Mouse (Mus musculus): ENCODE results near the gene Zfp518a. TPM values are rescaled to one million over a fixed set of nuclear protein-coding genes. Genes with fewer than 3 reads are reported as not detected.

Gene Zfp518a
- polyA plus RNA-seq, 1 experiment, result 6.6 TPM

DNA sequence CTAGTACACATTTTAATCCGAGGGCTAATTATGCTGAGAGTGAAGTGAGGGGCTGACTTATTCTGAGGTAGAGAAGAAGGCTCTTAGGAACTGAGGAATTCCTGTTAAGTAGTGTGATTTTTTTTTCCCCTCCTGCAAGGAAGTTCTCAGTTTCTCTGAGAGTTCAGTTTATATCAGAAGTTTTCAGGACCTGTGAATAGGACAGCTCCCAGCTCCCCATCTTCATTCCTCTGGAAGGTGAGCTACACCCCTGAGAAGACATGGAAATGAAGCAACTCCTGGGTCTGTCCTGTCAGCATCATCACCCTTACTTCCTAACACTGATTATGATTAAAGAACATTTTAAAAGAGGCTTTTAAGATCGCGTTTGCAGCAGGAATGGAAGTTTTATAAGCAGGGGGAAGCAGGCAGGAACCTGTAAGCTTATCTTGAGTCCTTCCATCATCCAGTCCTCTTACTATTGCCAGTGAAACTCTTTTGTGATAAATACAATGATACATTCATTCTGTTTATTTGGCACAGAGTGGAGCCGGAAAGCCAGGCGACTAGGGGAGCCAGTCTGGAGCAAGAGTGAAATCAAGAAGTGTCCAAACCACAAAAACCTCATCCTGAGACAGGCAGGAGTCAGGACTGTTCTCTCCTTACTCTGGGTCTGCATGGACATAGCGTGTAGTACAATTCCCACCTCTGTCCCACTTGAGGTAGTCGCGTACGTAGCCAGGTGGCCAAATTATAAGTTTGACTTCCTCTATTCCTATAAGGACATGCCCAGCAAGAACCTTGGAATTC is 37.3 kb downstream of the Zfp518a start:
- TF ChIP-seq POLR2A (IDR thresholded peaks at IDR 0.05; ENCODE audit: borderline replicate concordance, extremely low read depth, insufficient read depth, insufficient read length, poor library complexity, severe bottlenecking), result no peak
- TF ChIP-seq CTCF (IDR thresholded peaks at IDR 0.05; ENCODE audit: borderline replicate concordance, extremely low read depth, insufficient read depth, insufficient read length), result no peak
- DNase-seq (ENCODE audit: low read depth), result no peak

DNA sequence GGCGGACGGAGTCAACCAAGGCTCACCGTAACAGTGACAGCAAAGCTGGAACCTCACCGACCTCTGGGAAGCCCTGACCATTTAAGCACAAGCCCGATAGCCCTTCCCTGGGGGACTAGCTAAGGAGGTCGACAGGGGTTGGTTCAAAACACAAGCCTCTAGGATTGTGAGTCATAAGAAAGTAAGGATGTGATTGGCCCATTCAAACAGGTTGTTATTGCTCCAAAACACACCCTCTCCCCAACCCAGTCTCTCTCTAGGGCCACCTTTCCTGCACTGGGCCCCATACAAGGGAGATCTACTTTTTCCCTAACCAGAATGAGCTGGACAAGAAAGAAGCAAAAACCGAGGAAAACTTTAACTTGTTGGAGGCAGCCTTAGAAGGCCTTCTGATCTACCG is 40.9 kb downstream of the Zfp518a start:
- TF ChIP-seq CTCF (IDR thresholded peaks at IDR 0.05; ENCODE audit: borderline replicate concordance, extremely low read depth, insufficient read depth, insufficient read length) (no peak), POLR2A (IDR thresholded peaks at IDR 0.05; ENCODE audit: borderline replicate concordance, extremely low read depth, insufficient read depth, insufficient read length, poor library complexity, severe bottlenecking) (no peak)
- DNase-seq (ENCODE audit: low read depth), result no peak

DNA sequence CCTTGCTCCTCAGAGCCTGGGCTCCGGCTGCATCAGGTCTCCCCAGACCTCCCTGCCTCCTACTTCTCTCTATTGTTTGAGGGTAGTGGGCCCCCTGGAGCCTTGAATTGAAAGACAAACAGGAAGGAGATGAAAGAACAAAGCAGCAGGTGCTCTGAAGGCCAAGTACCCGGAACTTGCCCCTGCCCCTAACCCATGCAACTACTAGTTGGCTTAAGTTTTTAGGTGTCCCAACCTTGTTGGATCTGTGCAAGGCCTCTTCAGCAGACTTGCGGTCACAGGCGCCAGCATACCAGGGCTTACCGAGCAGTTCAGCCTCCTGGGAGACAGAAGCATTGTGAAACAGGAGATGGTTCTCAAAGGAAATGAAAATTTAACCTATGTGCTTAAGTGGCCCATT is 41.5 kb downstream of the Zfp518a start:
- no peak for DNase-seq (ENCODE audit: low read depth)
- TF ChIP-seq POLR2A (IDR thresholded peaks at IDR 0.05; ENCODE audit: borderline replicate concordance, extremely low read depth, insufficient read depth, insufficient read length, poor library complexity, severe bottlenecking), result no peak
- no peak for TF ChIP-seq CTCF (IDR thresholded peaks at IDR 0.05; ENCODE audit: borderline replicate concordance, extremely low read depth, insufficient read depth, insufficient read length)

DNA sequence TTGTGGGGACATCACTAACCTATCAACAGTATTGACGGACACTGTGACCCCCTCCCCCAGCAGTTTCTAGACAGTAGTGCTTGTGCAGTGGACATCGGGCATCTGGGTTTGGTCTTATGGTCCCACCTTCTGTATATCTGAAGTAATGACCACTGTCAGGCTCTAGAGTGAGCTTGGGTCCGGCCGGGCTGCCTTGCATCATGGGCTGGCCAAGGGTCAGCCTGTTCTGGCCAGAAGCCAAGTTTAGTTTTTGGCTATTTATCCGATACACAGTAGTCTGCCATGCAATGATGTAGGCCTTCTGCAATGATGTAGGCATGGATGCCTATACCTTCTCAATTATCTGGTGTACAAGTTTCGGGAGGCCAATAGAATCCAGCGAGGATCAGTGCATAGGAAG is 49.0 kb downstream of the Zfp518a start:
- TF ChIP-seq POLR2A (IDR thresholded peaks at IDR 0.05; ENCODE audit: borderline replicate concordance, extremely low read depth, insufficient read depth, insufficient read length, poor library complexity, severe bottlenecking) (no peak), CTCF (IDR thresholded peaks at IDR 0.05; ENCODE audit: borderline replicate concordance, extremely low read depth, insufficient read depth, insufficient read length) (no peak)

DNA sequence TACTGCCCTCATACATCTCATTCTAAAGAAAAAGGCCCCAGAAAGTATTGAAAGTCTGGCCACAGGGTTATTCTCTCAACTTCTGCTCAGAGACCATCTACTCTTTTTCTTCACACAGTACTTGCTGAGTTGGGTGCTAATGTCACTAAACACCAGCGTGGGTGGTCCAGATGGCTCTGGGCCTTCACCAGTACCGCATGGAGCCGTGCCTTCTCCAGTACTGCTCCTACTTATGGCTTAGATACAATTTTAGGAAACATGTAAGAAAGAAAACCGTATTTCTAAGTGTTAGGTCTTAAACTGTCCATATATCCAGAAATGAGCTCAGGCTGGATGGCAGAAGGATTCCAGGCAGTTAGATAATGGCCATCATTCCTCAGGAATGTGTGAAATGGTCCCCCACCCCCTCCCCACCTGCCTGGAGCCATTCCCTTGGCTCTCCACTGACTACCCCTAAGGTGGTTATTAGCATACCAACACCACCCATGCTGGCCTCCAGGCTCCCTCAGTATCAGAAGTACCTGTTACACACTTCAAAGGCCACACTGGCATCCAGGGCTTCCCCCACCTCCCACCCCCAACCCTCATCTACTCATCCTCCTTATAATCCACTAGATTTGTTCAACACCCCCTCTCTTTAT is 52.6 kb downstream of the Zfp518a start:
- no peak for DNase-seq (ENCODE audit: low read depth)
- TF ChIP-seq POLR2A (IDR thresholded peaks at IDR 0.05; ENCODE audit: borderline replicate concordance, extremely low read depth, insufficient read depth, insufficient read length, poor library complexity, severe bottlenecking) (no peak), CTCF (IDR thresholded peaks at IDR 0.05; ENCODE audit: borderline replicate concordance, extremely low read depth, insufficient read depth, insufficient read length) (no peak)

More for the DNA sequence above, 49.0 kb downstream of the Zfp518a start:
- no peak for DNase-seq (ENCODE audit: low read depth)

DNA sequence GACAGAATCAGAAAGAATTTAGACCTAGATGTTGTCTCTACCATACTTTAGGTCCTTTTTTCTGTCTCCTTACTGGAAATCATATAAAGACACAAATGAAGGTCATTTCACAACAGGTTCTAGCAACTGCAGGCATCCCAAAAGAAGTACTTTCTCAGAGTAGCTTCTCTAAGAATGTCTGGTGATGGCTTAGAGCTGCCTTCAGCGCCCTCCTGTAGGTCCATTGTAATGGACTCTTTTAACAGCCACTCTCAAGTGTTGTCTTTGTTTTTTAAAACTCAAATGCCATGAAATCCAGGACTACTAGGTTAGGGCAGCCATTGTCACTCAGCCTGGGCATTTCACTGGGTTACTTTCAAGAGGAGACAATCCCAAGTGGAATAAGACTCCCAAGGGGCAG is 64.5 kb downstream of the Zfp518a start:
- TF ChIP-seq CTCF (IDR thresholded peaks at IDR 0.05; ENCODE audit: borderline replicate concordance, extremely low read depth, insufficient read depth, insufficient read length) (no peak), POLR2A (IDR thresholded peaks at IDR 0.05; ENCODE audit: borderline replicate concordance, extremely low read depth, insufficient read depth, insufficient read length, poor library complexity, severe bottlenecking) (no peak)
- DNase-seq (ENCODE audit: low read depth), result no peak

DNA sequence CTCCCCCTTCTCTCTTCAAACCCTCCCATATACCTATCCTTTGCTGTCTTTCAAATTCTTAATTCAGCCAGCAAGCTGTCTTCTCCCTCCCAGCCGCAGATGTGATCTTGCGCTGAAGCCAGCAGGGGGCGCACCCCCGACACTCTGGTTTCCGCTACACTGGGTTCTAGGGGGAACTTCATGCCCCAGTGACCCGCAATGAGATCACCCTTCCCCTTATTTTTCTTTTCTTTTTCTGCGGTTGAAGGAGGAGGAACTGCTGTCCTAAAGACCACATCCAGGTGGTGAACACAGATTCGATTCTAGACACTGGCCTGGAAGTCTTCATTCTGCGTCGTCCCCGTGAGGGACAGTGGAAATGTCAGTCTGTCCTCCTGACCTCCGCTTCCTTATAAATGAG is 68.5 kb downstream of the Zfp518a start:
- peak; percentile 74 for TF ChIP-seq CTCF (IDR thresholded peaks at IDR 0.05; ENCODE audit: borderline replicate concordance, extremely low read depth, insufficient read depth, insufficient read length)
- no peak for TF ChIP-seq POLR2A (IDR thresholded peaks at IDR 0.05; ENCODE audit: borderline replicate concordance, extremely low read depth, insufficient read depth, insufficient read length, poor library complexity, severe bottlenecking)
- peak; percentile 21 for DNase-seq (ENCODE audit: low read depth)

DNA sequence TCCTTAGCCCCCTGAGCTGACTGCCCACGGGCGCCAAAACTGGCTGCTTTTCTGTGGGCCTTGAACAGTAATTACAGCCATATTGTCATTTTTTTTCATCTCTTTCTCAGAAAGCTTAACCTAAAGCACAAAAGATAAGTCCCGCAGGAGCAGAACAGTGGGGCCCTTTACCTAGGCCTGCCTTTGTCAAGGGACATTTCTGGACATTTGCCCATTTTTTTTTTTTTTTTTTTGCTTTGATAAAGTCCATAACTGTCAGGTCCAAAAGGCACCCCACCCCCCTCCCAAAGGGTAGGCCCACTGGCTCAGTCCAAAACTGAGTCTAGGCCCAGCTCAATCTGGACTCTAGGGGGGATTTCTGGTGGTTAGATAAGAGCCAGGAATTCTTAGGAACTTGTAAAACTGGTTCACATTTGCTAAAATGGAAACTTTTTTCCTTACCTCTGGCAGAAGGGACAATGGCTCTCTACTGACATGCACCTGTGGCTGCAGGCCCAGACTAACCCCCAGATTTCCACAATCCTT is 69.9 kb downstream of the Zfp518a start:
- TF ChIP-seq POLR2A (IDR thresholded peaks at IDR 0.05; ENCODE audit: borderline replicate concordance, extremely low read depth, insufficient read depth, insufficient read length, poor library complexity, severe bottlenecking) (no peak), CTCF (IDR thresholded peaks at IDR 0.05; ENCODE audit: borderline replicate concordance, extremely low read depth, insufficient read depth, insufficient read length) (no peak)

DNA sequence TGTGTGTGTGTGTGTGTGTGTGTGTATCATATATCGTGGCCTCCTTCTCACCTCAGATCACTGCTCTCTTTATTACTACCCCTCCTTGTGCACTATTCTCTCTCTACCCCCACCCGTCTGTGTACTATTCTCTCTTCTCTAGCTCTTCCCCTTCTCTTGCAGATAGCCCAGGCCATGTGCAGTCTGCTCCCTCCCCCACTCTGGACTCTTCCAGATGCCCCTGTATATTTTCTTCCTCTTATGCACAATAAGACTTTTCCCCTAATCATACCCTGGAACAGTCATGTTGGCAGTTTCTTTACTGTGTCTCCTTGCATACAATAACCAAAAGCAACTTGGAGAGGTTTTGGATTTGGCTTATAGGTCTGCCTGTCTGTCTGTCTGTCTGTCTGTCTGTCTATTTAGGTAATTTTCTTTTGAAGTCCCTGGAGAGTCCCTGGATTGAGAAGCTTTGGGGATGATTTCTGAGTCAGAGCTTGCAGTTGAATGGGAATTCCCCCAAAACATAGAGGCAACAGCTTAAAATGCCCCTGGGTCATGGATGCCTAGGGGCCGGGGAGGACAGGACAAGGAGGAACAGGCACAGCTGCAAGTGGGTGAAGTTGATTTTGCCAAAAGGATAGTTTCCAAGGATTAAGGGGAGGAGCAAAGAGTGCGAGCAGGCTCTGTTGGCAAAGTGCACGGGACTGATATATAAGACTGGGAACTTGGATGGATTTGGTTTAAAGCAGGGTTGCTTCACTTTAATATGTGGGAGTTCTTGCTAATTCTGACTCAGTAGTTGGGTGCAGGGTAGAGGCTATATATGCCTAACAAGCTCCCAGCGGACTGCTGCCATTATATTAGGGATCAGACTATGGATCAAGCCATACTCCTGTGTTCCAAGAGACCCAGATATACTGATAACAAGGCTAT is 70.7 kb downstream of the Zfp518a start:
- TF ChIP-seq POLR2A (IDR thresholded peaks at IDR 0.05; ENCODE audit: borderline replicate concordance, extremely low read depth, insufficient read depth, insufficient read length, poor library complexity, severe bottlenecking), result no peak
- no peak for TF ChIP-seq CTCF (IDR thresholded peaks at IDR 0.05; ENCODE audit: borderline replicate concordance, extremely low read depth, insufficient read depth, insufficient read length)
- DNase-seq (ENCODE audit: low read depth), result no peak

More for the DNA sequence above, 69.9 kb downstream of the Zfp518a start:
- DNase-seq (ENCODE audit: low read depth), result peak; percentile 2

Other genes with a start within 250 kb of the Zfp518a start
- gene Cc2d2b, start 146.0 kb upstream of the Zfp518a start, polyA plus RNA-seq (2012; rRNA removed), result 0.09 and 0.34 TPM in 2 replicates
- 24.4 and 26.9 TPM in 2 replicates for gene Ccnj, start 63.4 kb upstream of the Zfp518a start, polyA plus RNA-seq (2012; rRNA removed)
- gene Blnk, start 99.8 kb downstream of the Zfp518a start, polyA plus RNA-seq (2012; rRNA removed), result 0.25 and 0.53 TPM in 2 replicates
- gene Dntt, start 134.6 kb downstream of the Zfp518a start, polyA plus RNA-seq (2012; rRNA removed), result 0.04 TPM in 1 of 2 replicates, not detected in the other
- gene Opalin, start 182.4 kb downstream of the Zfp518a start, polyA plus RNA-seq (2012; rRNA removed), result 0.08 TPM in 1 of 2 replicates, not detected in the other

Data from brain, embryonic 14.5 days (tissue).